Mouse (Mus musculus): ENCODE data around the gene Ccnk. TPM values are rescaled to one million over a fixed set of nuclear protein-coding genes. Genes with fewer than 3 reads are reported as not detected.
A peak's percentile ranks its signal among the peaks of the same experiment; 100 is the strongest.

Gene Ccnk
- total and polyA plus RNA-seq, 2 experiments from 2014 or later = 1.5 to 4.3 TPM

DNA sequence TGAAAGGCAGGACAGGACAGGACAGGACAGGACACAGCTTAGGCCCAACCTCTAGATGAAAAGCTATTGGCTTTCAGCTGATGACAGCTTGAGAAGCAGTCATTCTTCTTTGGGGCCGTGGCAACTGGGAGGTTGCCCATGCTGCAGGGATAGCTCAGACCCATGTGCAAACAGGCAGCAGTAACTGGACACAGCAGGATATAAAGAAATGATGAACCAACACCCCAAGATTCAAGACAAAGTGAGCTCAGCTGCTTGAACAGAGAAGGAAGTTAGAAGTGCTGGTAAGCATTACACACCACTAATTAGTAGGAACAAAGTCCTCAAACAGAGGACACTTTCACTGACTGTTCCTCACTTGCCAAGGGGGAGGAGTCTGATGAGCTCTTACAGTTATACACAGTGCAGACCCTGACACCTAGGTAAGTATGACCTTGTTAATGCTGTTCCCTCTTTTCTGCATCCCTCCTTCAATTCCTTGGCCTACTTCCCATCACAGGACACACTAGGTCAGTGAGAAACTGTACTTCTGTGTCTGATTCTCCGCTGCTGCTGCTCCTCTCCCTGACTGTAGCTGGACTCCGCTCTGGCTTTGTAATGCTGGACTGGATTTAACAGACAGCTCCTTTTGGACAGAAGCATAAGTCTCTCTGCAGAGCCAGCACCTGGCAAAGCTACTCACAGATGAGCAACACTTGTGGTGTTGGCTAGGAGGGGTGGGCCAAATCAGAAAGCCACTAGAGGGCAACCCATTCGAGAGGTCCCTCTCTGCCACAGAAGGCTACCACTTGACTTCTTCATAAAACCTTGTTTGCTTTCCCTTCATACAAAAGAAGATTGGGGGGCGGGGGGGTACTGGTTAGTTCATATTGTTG lies 35.5 kb upstream of the Ccnk start:
- H3K36me3 ChIP-seq (replicated peaks; ENCODE audit: control insufficient read depth, insufficient read depth, low read length) = peaks cover 40% of the 10 kb centered on the region
- 75% methylated on average over 5 of the region's 5 CpGs for WGBS
- no peaks in the 10 kb centered on the region for H3K9me3 ChIP-seq (replicated peaks; ENCODE audit: control insufficient read depth, low read length)
- H3K27me3 ChIP-seq (ENCODE audit: control insufficient read depth, insufficient read depth, low read length) = no peaks in the 10 kb centered on the region
- ATAC-seq (ENCODE audit: insufficient read depth, low read depth) (no peak), DNase-seq (ENCODE audit: low spot score) (no peak)
- H3K27ac ChIP-seq (ENCODE audit: low read depth) = no peak overlapping the region
- H3K4me3 ChIP-seq (ENCODE audit: low read depth, low read length) = no peak overlapping the region
- H3K4me2 ChIP-seq (ENCODE audit: low read depth, low read length) = no peak overlapping the region
- H3K4me1 ChIP-seq (ENCODE audit: control insufficient read depth, insufficient read depth) = no peaks in the 10 kb centered on the region
- no peak overlapping the region for H3K9ac ChIP-seq (replicated peaks; ENCODE audit: low read depth, low read length)
- TF ChIP-seq CTCF (IDR thresholded peaks at IDR 0.05; ENCODE audit: low read depth) = no peak
- TF ChIP-seq EP300 (IDR thresholded peaks at IDR 0.05; ENCODE audit: low read depth) = no peak

DNA sequence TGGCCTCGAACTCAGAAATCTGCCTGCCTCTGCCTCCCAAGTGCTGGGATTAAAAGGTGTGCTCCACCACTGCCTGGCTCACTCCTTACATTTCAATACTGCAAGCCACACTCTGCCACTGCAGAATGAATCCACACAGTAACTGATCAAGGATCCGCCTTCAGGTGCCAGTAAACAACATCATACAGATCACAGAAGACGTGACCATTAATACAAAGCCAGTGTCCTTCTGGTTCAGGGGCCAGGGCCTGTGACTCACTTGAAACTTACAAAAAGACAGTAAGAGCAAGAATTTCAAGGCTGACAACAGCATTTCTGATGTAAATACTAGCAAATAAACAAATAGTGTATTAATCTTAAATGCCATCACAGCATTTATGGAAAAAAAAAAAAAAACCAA lies 34.2 kb upstream of the Ccnk start:
- Histone ChIP-seq H3K36me3 (replicated peaks; ENCODE audit: control insufficient read depth, insufficient read depth, low read length) (peaks cover 42% of the 10 kb centered on the region), H3K9me3 (replicated peaks; ENCODE audit: control insufficient read depth, low read length) (no peaks in the 10 kb centered on the region), H3K9ac (replicated peaks; ENCODE audit: low read depth, low read length) (no peak overlapping the region), H3K27me3 (ENCODE audit: control insufficient read depth, insufficient read depth, low read length) (no peaks in the 10 kb centered on the region), H3K4me3 (ENCODE audit: low read depth, low read length) (no peak overlapping the region), H3K4me2 (ENCODE audit: low read depth, low read length) (no peak overlapping the region), H3K4me1 (ENCODE audit: control insufficient read depth, insufficient read depth) (no peaks in the 10 kb centered on the region), H3K27ac (ENCODE audit: low read depth) (no peak overlapping the region)
- 97% methylated on average over 3 of the region's 3 CpGs for whole genome bisulfite sequencing
- DNase-seq (ENCODE audit: low spot score) = no peak
- TF ChIP-seq EP300 (IDR thresholded peaks at IDR 0.05; ENCODE audit: low read depth) (no peak), CTCF (IDR thresholded peaks at IDR 0.05; ENCODE audit: low read depth) (no peak)
- no peak for ATAC-seq (ENCODE audit: insufficient read depth, low read depth)

DNA sequence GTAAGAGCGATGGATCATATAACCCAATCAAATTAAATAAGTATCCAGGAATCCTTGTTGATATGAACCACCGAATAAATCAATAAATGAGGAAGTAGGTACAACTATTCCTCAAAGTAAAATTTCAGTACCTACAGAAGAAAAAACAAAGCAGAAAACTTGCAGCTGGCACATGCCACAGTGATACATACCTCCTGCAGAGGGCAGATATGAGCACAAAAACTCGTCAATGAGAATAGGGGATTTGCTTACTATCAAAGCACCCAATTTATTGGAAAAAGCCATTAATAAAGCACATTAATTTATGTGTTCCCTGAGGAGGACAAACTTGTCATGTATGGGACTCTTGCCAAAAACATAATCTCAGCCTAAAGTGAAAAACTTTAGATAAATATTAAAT lies 29.6 kb upstream of the Ccnk start:
- DNase-seq (ENCODE audit: low spot score) (no peak), ATAC-seq (ENCODE audit: insufficient read depth, low read depth) (no peak)
- no peaks in the 10 kb centered on the region for H3K27me3 ChIP-seq (ENCODE audit: control insufficient read depth, insufficient read depth, low read length)
- H3K4me3 ChIP-seq (ENCODE audit: low read depth, low read length) = no peak overlapping the region
- peaks cover 47% of the 10 kb centered on the region for H3K36me3 ChIP-seq (replicated peaks; ENCODE audit: control insufficient read depth, insufficient read depth, low read length)
- H3K27ac ChIP-seq (ENCODE audit: low read depth) = no peak overlapping the region
- H3K9me3 ChIP-seq (replicated peaks; ENCODE audit: control insufficient read depth, low read length) = no peaks in the 10 kb centered on the region
- H3K4me1 ChIP-seq (ENCODE audit: control insufficient read depth, insufficient read depth) = no peaks in the 10 kb centered on the region
- H3K9ac ChIP-seq (replicated peaks; ENCODE audit: low read depth, low read length) = no peak overlapping the region
- WGBS = 72% methylated on average over 3 of the region's 3 CpGs
- TF ChIP-seq EP300 (IDR thresholded peaks at IDR 0.05; ENCODE audit: low read depth) (no peak), CTCF (IDR thresholded peaks at IDR 0.05; ENCODE audit: low read depth) (peak; percentile 41)
- no peak overlapping the region for H3K4me2 ChIP-seq (ENCODE audit: low read depth, low read length)

DNA sequence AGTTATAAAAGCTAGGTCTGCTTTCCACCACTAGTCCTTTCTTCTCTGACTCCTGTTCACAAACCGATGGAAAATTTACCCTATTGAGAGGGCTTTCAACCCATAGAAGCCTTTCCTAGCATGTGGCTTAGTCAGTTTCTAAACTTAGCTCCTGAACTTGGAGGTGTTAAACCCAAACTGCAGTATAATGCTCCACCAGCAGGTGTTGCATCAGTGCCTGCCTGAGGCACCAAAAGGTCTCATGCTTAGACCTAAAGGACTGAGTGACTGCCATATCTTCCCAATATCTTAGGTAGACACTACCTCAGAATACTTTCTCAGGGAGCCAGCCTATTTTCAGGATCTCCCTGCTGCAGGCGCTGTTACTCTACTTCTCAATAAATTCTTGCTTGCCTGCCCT lies 26.6 kb upstream of the Ccnk start:
- TF ChIP-seq CTCF (IDR thresholded peaks at IDR 0.05; ENCODE audit: low read depth) = peak; percentile 20
- no peak for TF ChIP-seq EP300 (IDR thresholded peaks at IDR 0.05; ENCODE audit: low read depth)
- 78% methylated on average over 2 of the region's 2 CpGs for WGBS
- Histone ChIP-seq H3K9ac (replicated peaks; ENCODE audit: low read depth, low read length) (no peak overlapping the region), H3K27me3 (ENCODE audit: control insufficient read depth, insufficient read depth, low read length) (no peaks in the 10 kb centered on the region), H3K4me2 (ENCODE audit: low read depth, low read length) (no peak overlapping the region), H3K4me1 (ENCODE audit: control insufficient read depth, insufficient read depth) (no peaks in the 10 kb centered on the region), H3K27ac (ENCODE audit: low read depth) (no peak overlapping the region), H3K36me3 (replicated peaks; ENCODE audit: control insufficient read depth, insufficient read depth, low read length) (peaks cover 57% of the 10 kb centered on the region), H3K9me3 (replicated peaks; ENCODE audit: control insufficient read depth, low read length) (no peaks in the 10 kb centered on the region), H3K4me3 (ENCODE audit: low read depth, low read length) (no peak overlapping the region)
- DNase-seq (ENCODE audit: low spot score) (no peak), ATAC-seq (ENCODE audit: insufficient read depth, low read depth) (no peak)

DNA sequence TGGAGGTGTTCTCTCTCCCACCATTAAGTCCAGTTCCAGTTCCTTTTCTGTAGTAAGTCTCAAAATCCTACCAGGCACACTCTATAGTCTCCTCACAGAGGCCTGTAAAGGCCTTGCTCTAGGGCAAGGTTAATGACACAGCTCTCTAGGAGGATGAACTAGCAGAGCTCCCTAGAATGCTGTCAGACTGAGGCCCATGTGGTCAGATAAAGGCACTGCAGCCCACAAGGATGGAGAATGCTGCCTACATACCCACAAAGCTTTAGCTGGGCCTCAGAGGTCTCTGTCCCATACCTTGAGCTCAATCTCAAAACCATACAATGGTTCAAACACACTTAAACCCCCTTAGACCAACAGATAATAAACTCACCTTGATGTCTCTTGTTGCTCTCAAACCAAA lies 19.5 kb upstream of the Ccnk start:
- H3K27me3 ChIP-seq (ENCODE audit: control insufficient read depth, insufficient read depth, low read length) = no peaks in the 10 kb centered on the region
- TF ChIP-seq EP300 (IDR thresholded peaks at IDR 0.05; ENCODE audit: low read depth) (no peak), CTCF (IDR thresholded peaks at IDR 0.05; ENCODE audit: low read depth) (no peak)
- DNase-seq (ENCODE audit: low spot score) (no peak), ATAC-seq (ENCODE audit: insufficient read depth, low read depth) (no peak)
- H3K27ac ChIP-seq (ENCODE audit: low read depth) = no peak overlapping the region
- no peak overlapping the region for H3K4me3 ChIP-seq (ENCODE audit: low read depth, low read length)
- no peaks in the 10 kb centered on the region for H3K4me1 ChIP-seq (ENCODE audit: control insufficient read depth, insufficient read depth)
- no peak overlapping the region for H3K9ac ChIP-seq (replicated peaks; ENCODE audit: low read depth, low read length)
- H3K4me2 ChIP-seq (ENCODE audit: low read depth, low read length) = no peak overlapping the region
- no peaks in the 10 kb centered on the region for H3K9me3 ChIP-seq (replicated peaks; ENCODE audit: control insufficient read depth, low read length)
- peaks cover 86% of the 10 kb centered on the region for H3K36me3 ChIP-seq (replicated peaks; ENCODE audit: control insufficient read depth, insufficient read depth, low read length)

DNA sequence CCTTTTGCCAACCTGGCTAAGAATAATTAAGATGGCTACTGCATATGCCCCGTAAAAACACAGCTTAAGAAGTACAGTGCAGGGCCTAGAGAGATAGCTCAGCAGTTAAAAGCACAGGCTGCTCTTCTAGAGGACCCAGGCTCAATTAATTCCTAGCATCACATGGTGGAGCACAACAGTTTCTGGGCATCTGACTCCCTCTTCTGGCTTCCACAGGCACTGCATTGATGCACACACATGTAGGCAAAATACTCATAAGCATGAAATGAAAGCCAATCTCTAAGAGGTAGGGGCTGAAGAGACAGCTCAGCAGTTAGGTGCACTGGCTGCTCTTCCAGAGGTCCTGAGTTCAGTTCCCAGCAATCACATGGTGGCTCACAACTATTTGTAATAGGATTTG lies 17.3 kb upstream of the Ccnk start:
- peaks cover 67% of the 10 kb centered on the region for H3K36me3 ChIP-seq (replicated peaks; ENCODE audit: control insufficient read depth, insufficient read depth, low read length)
- no peak for ATAC-seq (ENCODE audit: insufficient read depth, low read depth)
- no peak overlapping the region for H3K4me3 ChIP-seq (ENCODE audit: low read depth, low read length)
- no peaks in the 10 kb centered on the region for H3K27me3 ChIP-seq (ENCODE audit: control insufficient read depth, insufficient read depth, low read length)
- TF ChIP-seq EP300 (IDR thresholded peaks at IDR 0.05; ENCODE audit: low read depth) (no peak), CTCF (IDR thresholded peaks at IDR 0.05; ENCODE audit: low read depth) (peak; percentile 45)
- no peak overlapping the region for H3K4me2 ChIP-seq (ENCODE audit: low read depth, low read length)
- no peak overlapping the region for H3K9ac ChIP-seq (replicated peaks; ENCODE audit: low read depth, low read length)
- DNase-seq (ENCODE audit: low spot score) = no peak
- no peaks in the 10 kb centered on the region for H3K9me3 ChIP-seq (replicated peaks; ENCODE audit: control insufficient read depth, low read length)
- H3K4me1 ChIP-seq (ENCODE audit: control insufficient read depth, insufficient read depth) = peaks cover 2% of the 10 kb centered on the region; the same call in 1 of the 2 replicates
- H3K27ac ChIP-seq (ENCODE audit: low read depth) = no peak overlapping the region
- 94% methylated on average over 1 of the region's 1 CpGs for WGBS
